Mouse (Mus musculus) erythroid progenitor cell, adult 5-6 weeks (primary cell): ENCODE measurements around the gene Kcnj4. TPM values are rescaled to one million over a fixed set of nuclear protein-coding genes. Genes with fewer than 3 reads are reported as not detected.

Experiments
- ATAC-seq: replicated peaks from 2 replicates; pipeline ENCODE4 v1.8.0; 2016; ENCODE audit warnings: moderate number of reproducible peaks, mild to moderate bottlenecking, moderate TSS enrichment, inconsistent platforms; ENCODE audit not compliant: poor library complexity, low FRiP score, severe bottlenecking
- total RNA-seq, 2 experiments: library from RNA; stranded (forward) in 1 of 2; stranded (reverse) in 1 of 2; fragments of 150-400 nt in 1 of 2; fragments of 186-747, 209-891 nt in 1 of 2; gene quantifications; 2 replicates each; pipeline versions ENCODE4 v1.2.3 to v1.2.4; 2015 to 2017; ENCODE audit warnings: low replicate concordance in 2 of 2

The Kcnj4 gene
- total RNA-seq, 2 experiments from 2014 or later = not detected

GRCm38 (mm10) chr15:79437541-79438208 is 67.4 kb downstream of the Kcnj4 start:
- ATAC-seq = no peak

GRCm38 (mm10) chr15:79436481-79436921 is 68.5 kb downstream of the Kcnj4 start:
- ATAC-seq = no peak

- ATAC-seq = no peak
Measured at GRCm38 (mm10) chr15:79435191-79435671, 69.8 kb downstream of the Kcnj4 start.

Other genes starting within 250 kb of the Kcnj4 start
- not detected in 2 replicates for gene Baiap2l2, start 219.7 kb downstream of the Kcnj4 start, total RNA-seq (2015; ENCODE audit: low replicate concordance)
- gene Baiap2l2, start 219.7 kb downstream of the Kcnj4 start, total RNA-seq (2017; ENCODE audit: low replicate concordance) = not detected in 2 replicates
- 3.8 and 4.3 TPM in 2 replicates for gene Pla2g6, start 176.9 kb downstream of the Kcnj4 start, total RNA-seq (2015; ENCODE audit: low replicate concordance)
- 2.1 and 7.5 TPM in 2 replicates for gene Pla2g6, start 176.9 kb downstream of the Kcnj4 start, total RNA-seq (2017; ENCODE audit: low replicate concordance)
- gene Maff, start 158.6 kb downstream of the Kcnj4 start, total RNA-seq (2015; ENCODE audit: low replicate concordance) = not detected in 2 replicates
- gene Maff, start 158.6 kb downstream of the Kcnj4 start, total RNA-seq (2017; ENCODE audit: low replicate concordance) = not detected in 2 replicates
- 0.84 and 3.6 TPM in 2 replicates for gene Tmem184b, start 101.7 kb downstream of the Kcnj4 start, total RNA-seq (2015; ENCODE audit: low replicate concordance)
- gene Tmem184b, start 101.7 kb downstream of the Kcnj4 start, total RNA-seq (2017; ENCODE audit: low replicate concordance) = 0.39 TPM in 1 of 2 replicates, not detected in the other
- 6.8 and 18.9 TPM in 2 replicates for gene Csnk1e, start 49.7 kb downstream of the Kcnj4 start, total RNA-seq (2015; ENCODE audit: low replicate concordance)
- 2.1 and 2.9 TPM in 2 replicates for gene Csnk1e, start 49.7 kb downstream of the Kcnj4 start, total RNA-seq (2017; ENCODE audit: low replicate concordance)
- 1.1 TPM in 1 of 2 replicates, not detected in the other for gene Kdelr3, start 11.2 kb upstream of the Kcnj4 start, total RNA-seq (2015; ENCODE audit: low replicate concordance)
- gene Kdelr3, start 11.2 kb upstream of the Kcnj4 start, total RNA-seq (2017; ENCODE audit: low replicate concordance) = not detected in 2 replicates
- 117 and 144 TPM in 2 replicates for gene Ddx17, start 41.5 kb upstream of the Kcnj4 start, total RNA-seq (2015; ENCODE audit: low replicate concordance)
- 145 and 216 TPM in 2 replicates for gene Ddx17, start 41.5 kb upstream of the Kcnj4 start, total RNA-seq (2017; ENCODE audit: low replicate concordance)
- 15.5 TPM in 1 of 2 replicates, not detected in the other for gene Dmc1, start 99.9 kb upstream of the Kcnj4 start, total RNA-seq (2015; ENCODE audit: low replicate concordance)
- gene Dmc1, start 99.9 kb upstream of the Kcnj4 start, total RNA-seq (2017; ENCODE audit: low replicate concordance) = 1.0 TPM in 1 of 2 replicates, not detected in the other
- 3.2 TPM in 1 of 2 replicates, not detected in the other for gene Fam227a, start 153.7 kb upstream of the Kcnj4 start, total RNA-seq (2015; ENCODE audit: low replicate concordance)
- gene Fam227a, start 153.7 kb upstream of the Kcnj4 start, total RNA-seq (2017; ENCODE audit: low replicate concordance) = 4.4 and 8.6 TPM in 2 replicates
- gene Cby1, start 154.0 kb upstream of the Kcnj4 start, total RNA-seq (2015; ENCODE audit: low replicate concordance) = 3.6 and 6.3 TPM in 2 replicates
- 13.0 and 15.4 TPM in 2 replicates for gene Cby1, start 154.0 kb upstream of the Kcnj4 start, total RNA-seq (2017; ENCODE audit: low replicate concordance)
- 70.8 and 73.9 TPM in 2 replicates for gene Tomm22, start 165.6 kb upstream of the Kcnj4 start, total RNA-seq (2015; ENCODE audit: low replicate concordance)
- 54.8 and 62.5 TPM in 2 replicates for gene Tomm22, start 165.6 kb upstream of the Kcnj4 start, total RNA-seq (2017; ENCODE audit: low replicate concordance)
- 17.7 and 18.4 TPM in 2 replicates for gene Josd1, start 182.7 kb upstream of the Kcnj4 start, total RNA-seq (2015; ENCODE audit: low replicate concordance)
- gene Josd1, start 182.7 kb upstream of the Kcnj4 start, total RNA-seq (2017; ENCODE audit: low replicate concordance) = 17.3 and 27.6 TPM in 2 replicates
- gene Gtpbp1, start 185.6 kb upstream of the Kcnj4 start, total RNA-seq (2015; ENCODE audit: low replicate concordance) = 43.6 and 63.1 TPM in 2 replicates
- gene Gtpbp1, start 185.6 kb upstream of the Kcnj4 start, total RNA-seq (2017; ENCODE audit: low replicate concordance) = 64.1 and 94.1 TPM in 2 replicates
- 29.6 and 34.0 TPM in 2 replicates for gene Sun2, start 237.3 kb upstream of the Kcnj4 start, total RNA-seq (2015; ENCODE audit: low replicate concordance)
- gene Sun2, start 237.3 kb upstream of the Kcnj4 start, total RNA-seq (2017; ENCODE audit: low replicate concordance) = 56.9 and 67.4 TPM in 2 replicates